Mouse (Mus musculus): ENCODE results near the gene Sstr3. TPM values are rescaled to one million over a fixed set of nuclear protein-coding genes. Genes with fewer than 3 reads are reported as not detected.

Gene Sstr3
- polyA plus RNA-seq, 1 experiment from 2014 or later, result 0.23 TPM

- Histone ChIP-seq H3K9ac (ENCODE audit: low read depth, low read length) (peak overlapping the region; percentile 56), H3K4me1 (ENCODE audit: control insufficient read depth, insufficient read depth, low read length) (peaks cover 25% of the 10 kb centered on the region), H3K27ac (ENCODE audit: low read depth, low read length) (peak overlapping the region; percentile 88), H3K4me3 (ENCODE audit: low read length) (peak overlapping the region; percentile 37), H3K9me3 (ENCODE audit: control insufficient read depth, low read length) (no peaks in the 10 kb centered on the region), H3K27me3 (ENCODE audit: control insufficient read depth, insufficient read depth, low read length) (no peaks in the 10 kb centered on the region), H3K4me2 (replicated peaks; ENCODE audit: low read depth, low read length) (peak overlapping the region; percentile 51), H3K36me3 (ENCODE audit: control insufficient read depth, insufficient read depth, low read length) (no peaks in the 10 kb centered on the region; the same call in 1 of the 2 replicates)
- 1% methylated on average over 15 of the region's 15 CpGs for WGBS
- ATAC-seq (ENCODE audit: low FRiP score, low TSS enrichment), result peak; percentile 73
These were observed 15.0 kb downstream of the Sstr3 start for GRCm38 (mm10) chr15:78529428-78529990.

GRCm38 (mm10) chr15:78528726-78529411 lies 15.6 kb downstream of the Sstr3 start:
- peak overlapping the region; percentile 56 for H3K9ac ChIP-seq (ENCODE audit: low read depth, low read length)
- no peak; the same call in 1 of the 2 replicates for ATAC-seq (ENCODE audit: low FRiP score, low TSS enrichment)
- WGBS, result 50% methylated on average over 11 of the region's 11 CpGs
- H3K4me3 ChIP-seq (ENCODE audit: low read length), result peak overlapping the region; percentile 37
- H3K27ac ChIP-seq (ENCODE audit: low read depth, low read length), result peak overlapping the region; percentile 88
- peaks cover 25% of the 10 kb centered on the region for H3K4me1 ChIP-seq (ENCODE audit: control insufficient read depth, insufficient read depth, low read length)
- H3K9me3 ChIP-seq (ENCODE audit: control insufficient read depth, low read length), result no peaks in the 10 kb centered on the region
- H3K4me2 ChIP-seq (replicated peaks; ENCODE audit: low read depth, low read length), result peak overlapping the region; percentile 51
- no peaks in the 10 kb centered on the region for H3K27me3 ChIP-seq (ENCODE audit: control insufficient read depth, insufficient read depth, low read length)
- no peaks in the 10 kb centered on the region; the same call in 1 of the 2 replicates for H3K36me3 ChIP-seq (ENCODE audit: control insufficient read depth, insufficient read depth, low read length)

- WGBS, result 71% methylated on average over 7 of the region's 7 CpGs
- H3K27ac ChIP-seq (ENCODE audit: low read depth, low read length), result no peak overlapping the region
- H3K4me2 ChIP-seq (replicated peaks; ENCODE audit: low read depth, low read length), result no peak overlapping the region
These were observed 16.5 kb downstream of the Sstr3 start for GRCm38 (mm10) chr15:78527973-78528372.

GRCm38 (mm10) chr15:78524163-78524562 lies 20.3 kb downstream of the Sstr3 start:
- Histone ChIP-seq H3K27me3 (ENCODE audit: control insufficient read depth, insufficient read depth, low read length) (no peaks in the 10 kb centered on the region), H3K4me2 (replicated peaks; ENCODE audit: low read depth, low read length) (no peak overlapping the region), H3K27ac (ENCODE audit: low read depth, low read length) (no peak overlapping the region), H3K4me3 (ENCODE audit: low read length) (no peak overlapping the region), H3K9ac (ENCODE audit: low read depth, low read length) (no peak overlapping the region), H3K36me3 (ENCODE audit: control insufficient read depth, insufficient read depth, low read length) (no peaks in the 10 kb centered on the region; the same call in 1 of the 2 replicates), H3K4me1 (ENCODE audit: control insufficient read depth, insufficient read depth, low read length) (peaks cover 7% of the 10 kb centered on the region; the same call in 1 of the 2 replicates), H3K9me3 (ENCODE audit: control insufficient read depth, low read length) (no peaks in the 10 kb centered on the region)
- no peak for ATAC-seq (ENCODE audit: low FRiP score, low TSS enrichment)
- 83% methylated on average over 5 of the region's 5 CpGs for WGBS

More at GRCm38 (mm10) chr15:78527973-78528372, 16.5 kb downstream of the Sstr3 start:
- Histone ChIP-seq H3K4me1 (ENCODE audit: control insufficient read depth, insufficient read depth, low read length) (peaks cover 25% of the 10 kb centered on the region), H3K36me3 (ENCODE audit: control insufficient read depth, insufficient read depth, low read length) (no peaks in the 10 kb centered on the region; the same call in 1 of the 2 replicates), H3K9ac (ENCODE audit: low read depth, low read length) (no peak overlapping the region), H3K9me3 (ENCODE audit: control insufficient read depth, low read length) (no peaks in the 10 kb centered on the region), H3K4me3 (ENCODE audit: low read length) (no peak overlapping the region), H3K27me3 (ENCODE audit: control insufficient read depth, insufficient read depth, low read length) (no peaks in the 10 kb centered on the region)
- ATAC-seq (ENCODE audit: low FRiP score, low TSS enrichment), result no peak

GRCm38 (mm10) chr15:78521892-78522291 lies 22.6 kb downstream of the Sstr3 start:
- 59% methylated on average over 6 of the region's 6 CpGs for WGBS
- no peaks in the 10 kb centered on the region for H3K9me3 ChIP-seq (ENCODE audit: control insufficient read depth, low read length)
- H3K27me3 ChIP-seq (ENCODE audit: control insufficient read depth, insufficient read depth, low read length), result no peaks in the 10 kb centered on the region
- H3K4me2 ChIP-seq (replicated peaks; ENCODE audit: low read depth, low read length), result no peak overlapping the region
- H3K9ac ChIP-seq (ENCODE audit: low read depth, low read length), result no peak overlapping the region
- H3K4me3 ChIP-seq (ENCODE audit: low read length), result no peak overlapping the region
- ATAC-seq (ENCODE audit: low FRiP score, low TSS enrichment), result no peak
- 0 out of 2 replicates have a peak, but pooled peaks cover 3% of the 10 kb centered on the region for H3K4me1 ChIP-seq (ENCODE audit: control insufficient read depth, insufficient read depth, low read length)
- no peak overlapping the region for H3K27ac ChIP-seq (ENCODE audit: low read depth, low read length)
- H3K36me3 ChIP-seq (ENCODE audit: control insufficient read depth, insufficient read depth, low read length), result no peaks in the 10 kb centered on the region; the same call in 1 of the 2 replicates

GRCm38 (mm10) chr15:78521331-78521730 lies 23.2 kb downstream of the Sstr3 start:
- no peak overlapping the region for H3K9ac ChIP-seq (ENCODE audit: low read depth, low read length)
- no peaks in the 10 kb centered on the region for H3K27me3 ChIP-seq (ENCODE audit: control insufficient read depth, insufficient read depth, low read length)
- H3K9me3 ChIP-seq (ENCODE audit: control insufficient read depth, low read length), result no peaks in the 10 kb centered on the region
- no peaks in the 10 kb centered on the region; the same call in 1 of the 2 replicates for H3K36me3 ChIP-seq (ENCODE audit: control insufficient read depth, insufficient read depth, low read length)
- ATAC-seq (ENCODE audit: low FRiP score, low TSS enrichment), result no peak
- 70% methylated on average over 8 of the region's 8 CpGs for WGBS
- H3K27ac ChIP-seq (ENCODE audit: low read depth, low read length), result no peak overlapping the region
- H3K4me1 ChIP-seq (ENCODE audit: control insufficient read depth, insufficient read depth, low read length), result peaks cover 7% of the 10 kb centered on the region
- H3K4me3 ChIP-seq (ENCODE audit: low read length), result no peak overlapping the region
- no peak overlapping the region for H3K4me2 ChIP-seq (replicated peaks; ENCODE audit: low read depth, low read length)

GRCm38 (mm10) chr15:78520112-78520715 lies 24.3 kb downstream of the Sstr3 start:
- Histone ChIP-seq H3K27ac (ENCODE audit: low read depth, low read length) (no peak overlapping the region), H3K9me3 (ENCODE audit: control insufficient read depth, low read length) (no peaks in the 10 kb centered on the region), H3K4me3 (ENCODE audit: low read length) (no peak overlapping the region), H3K9ac (ENCODE audit: low read depth, low read length) (no peak overlapping the region), H3K4me1 (ENCODE audit: control insufficient read depth, insufficient read depth, low read length) (peaks cover 10% of the 10 kb centered on the region), H3K36me3 (ENCODE audit: control insufficient read depth, insufficient read depth, low read length) (no peaks in the 10 kb centered on the region; the same call in 1 of the 2 replicates), H3K27me3 (ENCODE audit: control insufficient read depth, insufficient read depth, low read length) (no peaks in the 10 kb centered on the region), H3K4me2 (replicated peaks; ENCODE audit: low read depth, low read length) (no peak overlapping the region)
- 72% methylated on average over 13 of the region's 13 CpGs for WGBS
- ATAC-seq (ENCODE audit: low FRiP score, low TSS enrichment), result no peak

- Histone ChIP-seq H3K4me3 (ENCODE audit: low read length) (no peak overlapping the region), H3K9me3 (ENCODE audit: control insufficient read depth, low read length) (no peaks in the 10 kb centered on the region), H3K4me1 (ENCODE audit: control insufficient read depth, insufficient read depth, low read length) (peaks cover 10% of the 10 kb centered on the region), H3K4me2 (replicated peaks; ENCODE audit: low read depth, low read length) (no peak overlapping the region), H3K9ac (ENCODE audit: low read depth, low read length) (no peak overlapping the region), H3K27me3 (ENCODE audit: control insufficient read depth, insufficient read depth, low read length) (no peaks in the 10 kb centered on the region), H3K36me3 (ENCODE audit: control insufficient read depth, insufficient read depth, low read length) (no peaks in the 10 kb centered on the region), H3K27ac (ENCODE audit: low read depth, low read length) (no peak overlapping the region)
- ATAC-seq (ENCODE audit: low FRiP score, low TSS enrichment), result no peak
- 60% methylated on average over 7 of the region's 7 CpGs for WGBS
These were observed 26.3 kb downstream of the Sstr3 start for GRCm38 (mm10) chr15:78518221-78518620.

GRCm38 (mm10) chr15:78515759-78516158 lies 28.7 kb downstream of the Sstr3 start:
- Histone ChIP-seq H3K27ac (ENCODE audit: low read depth, low read length) (no peak overlapping the region), H3K27me3 (ENCODE audit: control insufficient read depth, insufficient read depth, low read length) (no peaks in the 10 kb centered on the region), H3K4me3 (ENCODE audit: low read length) (no peak overlapping the region), H3K9me3 (ENCODE audit: control insufficient read depth, low read length) (no peaks in the 10 kb centered on the region), H3K4me2 (replicated peaks; ENCODE audit: low read depth, low read length) (no peak overlapping the region), H3K36me3 (ENCODE audit: control insufficient read depth, insufficient read depth, low read length) (no peaks in the 10 kb centered on the region), H3K4me1 (ENCODE audit: control insufficient read depth, insufficient read depth, low read length) (peaks cover 18% of the 10 kb centered on the region), H3K9ac (ENCODE audit: low read depth, low read length) (no peak overlapping the region)
- no peak for ATAC-seq (ENCODE audit: low FRiP score, low TSS enrichment)
- 78% methylated on average over 6 of the region's 6 CpGs for WGBS

Data from kidney, embryonic 14.5 days (tissue).